Mouse (Mus musculus) embryonic facial prominence, embryonic 13.5 days (tissue): Measurements from ENCODE around the gene Map3k20. TPM values are rescaled to one million over a fixed set of nuclear protein-coding genes. Genes with fewer than 3 reads are reported as not detected.
A peak's percentile ranks its signal among the peaks of the same experiment; 100 is the strongest.

Source experiments
- ATAC-seq: fragments of 200-750 bp; cut with Nextera tagmentation; 2 replicates; pipeline ENCODE4 v1.8.0; 2017; ENCODE audit warnings: low read depth; ENCODE audit not compliant: insufficient number of reproducible peaks, insufficient read depth, low FRiP score, low TSS enrichment
- H3K27ac ChIP-seq: fragments of 300-500 bp; sonication (generic); 2 replicates; pipeline ENCODE4 v1.5.1; 2015; ENCODE audit warnings: moderate library complexity, mild to moderate bottlenecking, inconsistent platforms
- H3K27me3 ChIP-seq: fragments of 300-500 bp; sonication (generic); 2 replicates; pipeline ENCODE4 v1.6.1; 2015; ENCODE audit warnings: mild to moderate bottlenecking, inconsistent platforms
- H3K36me3 ChIP-seq: fragments of 300-500 bp; sonication (generic); 2 replicates; pipeline ENCODE4 v1.6.1; 2015; ENCODE audit warnings: mild to moderate bottlenecking, inconsistent platforms
- H3K4me1 ChIP-seq: fragments of 300-500 bp; sonication (generic); 2 replicates; pipeline ENCODE4 v1.6.1; 2015; ENCODE audit warnings: inconsistent platforms
- H3K4me2 ChIP-seq: fragments of 300-500 bp; sonication (generic); 2 replicates; pipeline ENCODE4 v1.6.1; 2015; ENCODE audit warnings: moderate library complexity, mild to moderate bottlenecking, inconsistent platforms
- H3K4me3 ChIP-seq: fragments of 300-500 bp; sonication (generic); 2 replicates; pipeline ENCODE4 v1.5.1; 2015; ENCODE audit warnings: mild to moderate bottlenecking, inconsistent platforms
- H3K9ac ChIP-seq: fragments of 300-500 bp; sonication (generic); 2 replicates; pipeline ENCODE4 v1.6.1; 2015; ENCODE audit warnings: mild to moderate bottlenecking, inconsistent platforms
- H3K9me3 ChIP-seq: fragments of 300-500 bp; sonication (generic); 2 replicates; pipeline ENCODE4 v1.6.1; 2016; ENCODE audit warnings: inconsistent platforms
- WGBS: fragments of 180-500 bp; shearing (Covaris S2); methylation state at CpG from one replicate; pipeline ENCODE4 v1.1.7; 2015; ENCODE audit warnings: mixed read lengths; 5-methylcytosine and 5-hydroxymethylcytosine counted together
- polyA plus RNA-seq: library from polyadenylated mRNA; unstranded; fragments of >200 nt; fragmentation: Nextera tagmentation; extraction: Ambion mirVana; gene quantifications from 2 replicates; pipeline ENCODE4 v1.2.1, GENCODE M21; 2015

The Map3k20 gene
- polyA plus RNA-seq, 1 experiment from 2014 or later = 17.6 TPM

DNA sequence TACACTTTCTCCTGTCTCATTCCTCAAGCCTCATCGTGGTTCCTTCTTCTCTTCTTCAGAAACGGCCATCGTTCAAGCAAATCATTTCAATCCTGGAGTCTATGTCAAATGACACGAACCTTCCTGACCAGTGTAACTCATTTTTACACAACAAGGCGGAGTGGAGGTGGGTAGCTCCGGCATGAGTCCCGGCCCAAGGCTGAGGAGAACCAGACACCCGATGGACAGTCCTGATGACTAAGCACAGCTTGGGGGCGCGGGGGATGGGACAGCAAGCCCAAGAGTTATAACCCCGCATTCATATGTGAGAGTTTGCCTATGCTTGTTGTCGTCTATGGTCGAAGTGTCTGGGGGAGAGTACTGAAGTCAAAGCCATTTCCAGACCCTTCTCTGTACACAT lies 104.0 kb downstream of the Map3k20 start:
- Histone ChIP-seq H3K9me3 (no peaks in the 10 kb centered on the region), H3K36me3 (no peaks in the 10 kb centered on the region), H3K9ac (no peak overlapping the region), H3K4me1 (peaks cover 13% of the 10 kb centered on the region; the same call in 1 of the 2 replicates), H3K4me2 (no peak overlapping the region), H3K27ac (no peak overlapping the region), H3K4me3 (no peak overlapping the region), H3K27me3 (no peaks in the 10 kb centered on the region)
- 84% methylated on average over 13 of the region's 13 CpGs for WGBS
- no peak for ATAC-seq

DNA sequence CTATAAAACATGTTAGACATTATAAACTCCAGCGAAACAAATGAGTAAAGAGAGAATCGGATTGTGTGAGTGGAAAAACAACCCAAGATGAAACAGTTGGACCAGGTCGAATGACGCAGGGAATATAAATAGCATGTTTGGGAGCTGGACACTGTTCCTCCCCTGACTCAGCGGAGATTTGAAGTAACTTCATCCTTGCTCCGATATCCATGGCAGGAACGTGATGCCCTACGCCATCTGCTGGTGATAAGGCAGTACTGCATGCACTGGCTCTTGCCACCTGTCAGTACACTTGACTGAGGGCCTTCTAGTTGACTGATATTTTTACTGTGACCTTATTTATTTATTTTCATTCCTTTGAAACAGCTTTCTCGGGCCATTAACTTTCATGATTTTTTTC lies 104.5 kb downstream of the Map3k20 start:
- WGBS = 24% methylated on average over 9 of the region's 9 CpGs
- Histone ChIP-seq H3K9ac (no peak overlapping the region), H3K4me2 (no peak overlapping the region), H3K4me1 (peaks cover 10% of the 10 kb centered on the region; the same call in 1 of the 2 replicates), H3K9me3 (no peaks in the 10 kb centered on the region), H3K36me3 (peaks cover 3% of the 10 kb centered on the region; the same call in 1 of the 2 replicates), H3K4me3 (no peak overlapping the region), H3K27ac (no peak overlapping the region), H3K27me3 (no peaks in the 10 kb centered on the region)
- no peak for ATAC-seq

DNA sequence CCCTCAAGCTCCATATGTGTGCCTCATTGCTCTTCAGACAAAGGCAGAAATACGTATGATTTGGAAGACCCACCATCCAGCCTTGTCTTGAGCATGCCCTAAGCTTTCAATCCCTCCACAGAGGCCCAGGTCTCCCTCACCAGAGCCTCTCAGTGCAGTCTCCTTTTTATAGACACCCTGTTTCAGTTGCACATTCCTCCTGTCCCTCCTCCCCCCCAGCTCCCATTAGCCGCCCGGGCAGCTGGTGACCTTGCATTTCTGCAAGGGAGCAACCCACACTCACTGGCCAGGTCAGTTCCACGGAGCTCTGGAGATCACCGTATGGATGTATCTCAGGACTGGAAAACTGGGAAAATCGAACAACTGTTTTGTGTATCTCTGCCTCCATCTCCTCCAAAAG lies 105.0 kb downstream of the Map3k20 start:
- Histone ChIP-seq H3K9me3 (no peaks in the 10 kb centered on the region), H3K9ac (no peak overlapping the region), H3K27me3 (no peaks in the 10 kb centered on the region), H3K4me2 (no peak overlapping the region), H3K4me1 (peaks cover 10% of the 10 kb centered on the region; the same call in 1 of the 2 replicates), H3K4me3 (no peak overlapping the region), H3K27ac (0 out of 2 replicates have a peak overlapping the region, but pooled peaks have one; percentile 11), H3K36me3 (peaks cover 7% of the 10 kb centered on the region; the same call in 1 of the 2 replicates)
- 73% methylated on average over 6 of the region's 6 CpGs for WGBS
- ATAC-seq = no peak

DNA sequence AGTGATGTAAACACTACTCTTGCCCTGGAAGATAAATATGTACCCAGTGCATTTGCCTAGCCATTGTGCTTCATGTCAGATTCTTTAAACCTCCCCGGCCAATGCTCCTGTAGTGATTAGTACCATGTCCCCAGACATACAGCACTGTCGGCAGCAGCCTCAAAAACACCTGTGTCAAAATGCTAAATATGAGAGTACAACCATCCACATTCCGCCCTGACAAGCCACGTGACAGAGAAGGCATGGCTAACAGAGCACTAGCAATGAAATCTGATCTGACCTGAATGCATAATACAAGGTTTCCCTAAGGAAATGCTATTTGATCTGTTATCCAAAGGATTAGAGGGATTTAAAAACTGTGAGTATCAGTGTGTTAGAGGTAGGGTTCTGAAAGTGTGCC lies 105.6 kb downstream of the Map3k20 start:
- H3K36me3 ChIP-seq = peaks cover 7% of the 10 kb centered on the region; the same call in 1 of the 2 replicates
- 22% methylated on average over 4 of the region's 4 CpGs for WGBS
- no peak for ATAC-seq
- H3K9ac ChIP-seq = no peak overlapping the region
- H3K4me2 ChIP-seq = no peak overlapping the region
- H3K4me3 ChIP-seq = no peak overlapping the region
- no peak overlapping the region for H3K27ac ChIP-seq
- H3K4me1 ChIP-seq = peaks cover 10% of the 10 kb centered on the region; the same call in 1 of the 2 replicates
- peaks cover 3% of the 10 kb centered on the region for H3K9me3 ChIP-seq
- no peaks in the 10 kb centered on the region for H3K27me3 ChIP-seq

DNA sequence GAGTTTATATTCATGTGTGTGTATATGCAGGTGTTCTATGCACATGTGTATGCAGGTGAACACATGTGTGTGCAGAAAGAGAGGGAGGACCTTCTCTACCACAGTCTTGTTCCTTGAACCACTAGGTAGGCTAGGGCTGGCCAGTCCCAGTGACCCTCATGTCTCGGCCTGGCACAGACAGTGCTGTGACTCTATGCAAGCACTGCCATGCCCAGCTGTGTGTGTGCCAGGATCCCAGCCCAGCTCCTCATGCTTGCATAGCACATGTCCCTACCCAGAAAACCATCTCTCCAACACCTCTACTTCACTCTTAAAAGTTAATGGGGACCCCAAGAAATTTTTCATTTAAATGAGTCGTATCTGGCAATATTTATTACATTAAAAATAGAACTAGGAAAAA lies 106.3 kb downstream of the Map3k20 start:
- Histone ChIP-seq H3K27ac (no peak overlapping the region), H3K4me2 (no peak overlapping the region), H3K27me3 (no peaks in the 10 kb centered on the region), H3K4me1 (peaks cover 10% of the 10 kb centered on the region; the same call in 1 of the 2 replicates), H3K4me3 (no peak overlapping the region), H3K9me3 (peaks cover 6% of the 10 kb centered on the region), H3K36me3 (peaks cover 7% of the 10 kb centered on the region; the same call in 1 of the 2 replicates), H3K9ac (no peak overlapping the region)
- ATAC-seq = no peak
- 90% methylated on average over 2 of the region's 2 CpGs for WGBS

DNA sequence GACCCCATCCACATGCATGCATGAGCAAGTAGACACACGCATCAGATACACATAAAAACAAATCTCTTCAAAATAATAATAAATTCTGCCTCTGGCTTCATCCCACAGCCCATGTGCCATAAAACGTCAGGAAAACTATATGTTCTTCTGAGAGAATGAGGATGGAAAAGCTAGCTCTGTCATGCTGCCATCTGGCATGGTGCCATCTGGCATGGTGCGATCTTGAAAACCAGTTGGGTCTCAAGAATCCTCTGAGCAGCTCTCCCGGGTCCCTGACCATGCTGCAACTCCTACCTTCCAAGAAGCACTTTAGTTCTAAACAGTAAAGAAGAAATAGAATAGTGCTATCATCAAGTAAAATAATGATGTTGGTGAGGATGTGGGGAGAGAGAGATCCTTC lies 106.9 kb downstream of the Map3k20 start:
- WGBS = 57% methylated on average over 4 of the region's 4 CpGs
- H3K4me2 ChIP-seq = no peak overlapping the region

DNA sequence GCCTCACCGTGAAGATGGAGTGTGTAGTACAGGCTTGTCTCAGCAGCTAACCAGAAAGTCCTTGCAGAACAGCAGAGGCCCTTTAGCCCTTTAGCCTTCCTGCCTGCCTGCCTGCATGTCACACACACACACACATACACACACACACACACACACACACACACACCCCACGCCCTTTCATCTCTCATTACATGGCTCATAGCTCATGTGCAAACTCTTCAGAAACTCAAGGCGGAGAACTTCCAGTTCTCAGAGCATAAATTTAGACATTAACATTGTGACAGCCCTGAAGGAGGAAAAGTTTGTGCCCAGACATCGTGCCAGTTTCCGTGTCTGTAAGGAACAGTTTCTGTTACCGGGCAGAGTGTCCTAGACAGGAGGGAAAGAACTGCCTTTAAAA lies 111.5 kb downstream of the Map3k20 start:
- WGBS = 85% methylated on average over 6 of the region's 6 CpGs
- ATAC-seq = no peak
- no peak overlapping the region for H3K4me2 ChIP-seq

More for the DNA sequence above, 106.9 kb downstream of the Map3k20 start:
- peaks cover 7% of the 10 kb centered on the region; the same call in 1 of the 2 replicates for H3K36me3 ChIP-seq
- peaks cover 10% of the 10 kb centered on the region; the same call in 1 of the 2 replicates for H3K4me1 ChIP-seq
- no peaks in the 10 kb centered on the region for H3K27me3 ChIP-seq
- H3K4me3 ChIP-seq = no peak overlapping the region
- ATAC-seq = no peak
- no peak overlapping the region for H3K9ac ChIP-seq
- peaks cover 6% of the 10 kb centered on the region for H3K9me3 ChIP-seq
- no peak overlapping the region for H3K27ac ChIP-seq

DNA sequence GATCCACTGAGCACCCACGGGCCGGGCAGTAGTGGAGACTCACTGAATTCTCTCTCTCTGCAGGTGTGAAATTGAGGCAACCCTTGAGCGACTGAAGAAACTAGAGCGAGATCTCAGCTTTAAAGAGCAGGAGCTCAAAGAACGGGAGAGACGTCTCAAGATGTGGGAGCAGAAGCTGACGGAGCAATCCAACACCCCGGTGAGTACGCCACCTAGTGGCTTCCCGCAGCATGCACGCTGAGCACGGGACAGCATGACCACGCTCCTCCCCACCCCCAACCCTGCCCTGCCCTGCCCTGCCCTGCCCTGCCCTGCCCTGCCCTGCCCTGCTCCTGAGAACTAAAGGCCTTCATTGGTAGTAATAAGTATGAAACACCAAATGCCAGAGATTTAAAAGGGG lies 112.8 kb downstream of the Map3k20 start:
- WGBS = 26% methylated on average over 13 of the region's 13 CpGs
- no peak overlapping the region for H3K4me2 ChIP-seq
- H3K36me3 ChIP-seq = peaks cover 7% of the 10 kb centered on the region; the same call in 1 of the 2 replicates
- H3K9me3 ChIP-seq = peaks cover 6% of the 10 kb centered on the region
- H3K4me3 ChIP-seq = no peak overlapping the region
- H3K9ac ChIP-seq = no peak overlapping the region
- H3K27ac ChIP-seq = no peak overlapping the region
- peaks cover 6% of the 10 kb centered on the region for H3K4me1 ChIP-seq
- ATAC-seq = no peak
- H3K27me3 ChIP-seq = no peaks in the 10 kb centered on the region

More for the DNA sequence above, 111.5 kb downstream of the Map3k20 start:
- Histone ChIP-seq H3K27ac (no peak overlapping the region), H3K4me3 (no peak overlapping the region), H3K27me3 (no peaks in the 10 kb centered on the region), H3K9ac (no peak overlapping the region), H3K9me3 (peaks cover 6% of the 10 kb centered on the region), H3K36me3 (peaks cover 7% of the 10 kb centered on the region; the same call in 1 of the 2 replicates), H3K4me1 (0 out of 2 replicates have a peak, but pooled peaks cover 7% of the 10 kb centered on the region)

DNA sequence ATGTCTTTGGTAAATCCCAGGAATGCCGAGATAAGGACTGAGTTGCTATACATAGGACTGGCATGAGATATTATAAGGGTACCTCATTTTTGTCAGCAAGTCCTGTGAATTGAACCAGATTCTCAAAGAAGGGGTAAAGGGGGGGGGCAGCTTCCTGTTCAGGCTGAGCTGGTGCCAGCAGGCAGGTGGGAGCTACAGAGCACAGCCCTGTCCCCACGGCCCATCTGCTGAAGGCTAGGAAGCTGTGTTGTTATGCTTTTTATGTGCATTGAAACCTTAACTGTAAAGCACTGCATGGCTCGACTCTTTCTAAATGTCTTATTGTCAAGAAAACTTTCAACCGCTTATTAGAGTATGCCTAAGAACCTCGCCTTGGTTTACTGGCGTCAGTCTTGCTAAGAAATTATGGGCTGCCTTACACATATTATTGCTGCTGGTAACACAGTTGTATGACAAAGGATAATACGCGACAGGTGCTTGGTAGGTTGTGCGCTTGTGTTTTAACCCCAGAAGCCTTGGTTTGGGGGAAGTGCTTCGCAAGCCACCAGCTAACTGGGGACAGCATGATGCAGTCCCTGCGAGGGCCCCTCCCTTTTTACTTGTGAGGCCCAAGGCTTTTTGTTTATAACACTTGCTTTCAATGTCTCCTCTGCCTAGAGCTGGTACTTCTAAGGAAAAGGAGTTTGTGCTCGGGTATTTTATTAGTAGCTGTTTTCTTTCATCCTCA lies 114.2 kb downstream of the Map3k20 start:
- H3K27ac ChIP-seq = no peak overlapping the region
- no peak overlapping the region for H3K4me2 ChIP-seq
- peaks cover 7% of the 10 kb centered on the region; the same call in 1 of the 2 replicates for H3K36me3 ChIP-seq
- WGBS = 77% methylated on average over 12 of the region's 12 CpGs
- H3K9me3 ChIP-seq = peaks cover 6% of the 10 kb centered on the region
- H3K27me3 ChIP-seq = no peaks in the 10 kb centered on the region
- peaks cover 6% of the 10 kb centered on the region for H3K4me1 ChIP-seq
- no peak for ATAC-seq
- H3K4me3 ChIP-seq = no peak overlapping the region
- no peak overlapping the region for H3K9ac ChIP-seq

DNA sequence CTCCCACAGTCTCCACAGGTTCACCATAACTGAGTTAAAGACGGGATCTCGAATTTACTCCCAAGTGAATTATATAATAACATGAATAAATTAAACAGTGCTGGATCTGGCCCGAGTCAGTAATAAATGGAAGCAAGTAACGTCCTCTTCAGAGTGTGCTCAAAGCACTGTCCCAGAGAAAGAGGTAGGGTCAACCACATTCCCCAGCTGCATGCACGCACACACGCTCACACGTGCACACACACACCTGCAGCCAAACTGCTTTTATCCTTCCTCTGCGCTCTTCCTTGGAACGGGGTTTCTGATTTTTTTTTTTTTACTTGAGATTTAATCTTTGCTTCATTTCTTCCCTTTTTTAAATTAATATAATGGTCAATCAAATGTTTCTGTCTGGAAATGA lies 115.9 kb downstream of the Map3k20 start:
- 82% methylated on average over 9 of the region's 9 CpGs for WGBS
- no peaks in the 10 kb centered on the region for H3K36me3 ChIP-seq
- H3K27ac ChIP-seq = no peak overlapping the region
- no peaks in the 10 kb centered on the region for H3K27me3 ChIP-seq
- no peak for ATAC-seq
- peaks cover under 1% of the 10 kb centered on the region; the same call in 1 of the 2 replicates for H3K9me3 ChIP-seq
- no peak overlapping the region for H3K4me3 ChIP-seq
- peaks cover 6% of the 10 kb centered on the region for H3K4me1 ChIP-seq
- no peak overlapping the region for H3K4me2 ChIP-seq
- no peak overlapping the region for H3K9ac ChIP-seq

DNA sequence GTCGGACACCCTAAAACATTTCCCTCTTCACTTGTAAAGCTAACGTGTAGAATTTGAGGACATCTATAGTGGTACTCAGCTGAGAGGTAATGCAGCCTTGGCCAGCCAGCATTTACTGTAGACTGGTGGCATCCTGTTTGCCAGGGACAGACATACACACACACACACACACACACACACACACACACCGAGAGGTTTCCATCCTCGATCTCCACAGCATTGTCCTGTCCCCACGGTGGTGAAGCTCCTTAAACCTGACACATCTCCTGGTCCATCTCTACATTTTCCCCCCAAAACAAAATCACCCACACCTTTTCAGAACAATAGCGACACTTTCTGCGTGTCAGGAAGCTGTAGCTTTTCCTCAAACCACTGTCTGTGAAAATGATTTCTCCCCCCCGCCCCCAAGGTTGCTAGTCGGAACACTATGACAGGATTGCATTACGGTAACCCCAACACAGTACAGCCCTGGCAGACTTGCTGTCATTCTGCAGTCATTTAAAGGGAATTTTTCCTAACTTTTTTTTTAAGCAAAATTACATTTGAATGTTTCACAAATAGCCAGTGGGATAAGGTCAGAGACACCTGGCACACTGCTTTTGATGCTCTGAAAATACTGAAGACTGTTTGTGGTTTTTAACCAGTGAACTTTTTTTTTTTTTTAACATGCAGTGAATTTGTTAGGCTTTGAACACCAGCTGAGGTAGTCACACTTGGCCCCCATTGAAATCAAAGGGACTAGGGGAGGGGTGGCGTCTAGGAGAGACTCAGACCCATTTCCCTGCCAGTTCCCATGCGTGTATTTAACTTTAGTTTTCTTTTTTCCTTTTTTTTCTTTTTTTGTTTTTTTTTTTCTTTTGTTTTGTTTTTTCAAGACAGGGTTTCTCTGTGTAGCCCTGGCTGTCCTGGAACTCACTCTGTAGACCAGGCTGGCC lies 120.5 kb downstream of the Map3k20 start:
- Histone ChIP-seq H3K4me2 (no peak overlapping the region), H3K4me3 (no peak overlapping the region), H3K36me3 (no peaks in the 10 kb centered on the region), H3K9ac (no peak overlapping the region), H3K27me3 (no peaks in the 10 kb centered on the region), H3K27ac (no peak overlapping the region), H3K4me1 (peaks cover 29% of the 10 kb centered on the region), H3K9me3 (no peaks in the 10 kb centered on the region)
- WGBS = 78% methylated on average over 12 of the region's 12 CpGs
- no peak for ATAC-seq
